Mouse (Mus musculus): ENCODE results near the gene Htr3a. TPM values are rescaled to one million over a fixed set of nuclear protein-coding genes. Genes with fewer than 3 reads are reported as not detected.

The Htr3a gene
- 10 to 100 TPM; 14.5 to 15.9 TPM for total RNA-seq (2021)
- long read RNA-seq, transcript Htr3a-202 (9 exons, 1,987 nt): major isoform, 11 of 20 reads
- long read RNA-seq, partial matches to known transcripts: 1 of 20 reads
- long read RNA-seq, other reads (novel, unspliced or antisense): 7 of 20 reads

GRCm38 (mm10) chr9:48910885-48911537, at the start of gene Htr3a:
TSS of gene Htr3a (minus strand) at chr9:48911099.
- DNase-seq (ENCODE audit: low spot score in 2 of 2): peak; percentile 23 to 57

GRCm38 (mm10) chr9:48947565-48947964, 36.7 kb upstream of the Htr3a start:
- no peak for DNase-seq (ENCODE audit: low spot score in 2 of 2)

- DNase-seq (ENCODE audit: low spot score in 2 of 2): no peak
Observed at GRCm38 (mm10) chr9:48942349-48942748, 31.4 kb upstream of the Htr3a start.

- no peak for DNase-seq (ENCODE audit: low spot score in 2 of 2)
Observed at GRCm38 (mm10) chr9:48929436-48929835, 18.5 kb upstream of the Htr3a start.

GRCm38 (mm10) chr9:48928781-48929180, 17.9 kb upstream of the Htr3a start:
- DNase-seq (ENCODE audit: low spot score in 2 of 2): no peak

- DNase-seq (ENCODE audit: low spot score in 2 of 2): no peak
Observed at GRCm38 (mm10) chr9:48916011-48916788, 5.3 kb upstream of the Htr3a start.

- DNase-seq (ENCODE audit: low spot score in 2 of 2): no peak
Observed at GRCm38 (mm10) chr9:48904421-48904820, 6.5 kb downstream of the Htr3a start.

- DNase-seq (ENCODE audit: low spot score in 2 of 2): no peak
Observed at GRCm38 (mm10) chr9:48903766-48904165, 7.1 kb downstream of the Htr3a start.

GRCm38 (mm10) chr9:48898551-48898950, 12.3 kb downstream of the Htr3a start:
- DNase-seq (ENCODE audit: low spot score in 2 of 2): no peak

GRCm38 (mm10) chr9:48895819-48896536, 14.9 kb downstream of the Htr3a start:
- DNase-seq (ENCODE audit: low spot score in 2 of 2): no peak

GRCm38 (mm10) chr9:48894755-48895154, 16.1 kb downstream of the Htr3a start:
- no peak for DNase-seq (ENCODE audit: low spot score in 2 of 2)

- peak; percentile 65 to 87 for DNase-seq (ENCODE audit: low spot score in 2 of 2)
Observed at GRCm38 (mm10) chr9:48893986-48894385, 16.9 kb downstream of the Htr3a start.

- DNase-seq (ENCODE audit: low spot score in 2 of 2): no peak
Observed at GRCm38 (mm10) chr9:48889093-48889492, 21.8 kb downstream of the Htr3a start.

- DNase-seq (ENCODE audit: low spot score in 2 of 2): peak in 1 of 2 experiments; percentile 54
Observed at GRCm38 (mm10) chr9:48872896-48873295, 38.0 kb downstream of the Htr3a start.

- DNase-seq (ENCODE audit: low spot score in 2 of 2): no peak
Observed at GRCm38 (mm10) chr9:48866523-48867121, 44.3 kb downstream of the Htr3a start.

GRCm38 (mm10) chr9:48865235-48865634, 45.7 kb downstream of the Htr3a start:
- no peak for DNase-seq (ENCODE audit: low spot score in 2 of 2)

GRCm38 (mm10) chr9:48861481-48861880, 49.4 kb downstream of the Htr3a start:
- peak in 1 of 2 experiments; percentile 34 for DNase-seq (ENCODE audit: low spot score in 2 of 2)

- DNase-seq (ENCODE audit: low spot score in 2 of 2): peak; percentile 59 to 76
Observed at GRCm38 (mm10) chr9:48860526-48860845, 50.4 kb downstream of the Htr3a start.

- no peak for DNase-seq (ENCODE audit: low spot score in 2 of 2)
Observed at GRCm38 (mm10) chr9:48859828-48860525, 50.9 kb downstream of the Htr3a start.

- DNase-seq (ENCODE audit: low spot score in 2 of 2): no peak
Observed at GRCm38 (mm10) chr9:48857944-48858343, 53.0 kb downstream of the Htr3a start.

- no peak for DNase-seq (ENCODE audit: low spot score in 2 of 2)
Observed at GRCm38 (mm10) chr9:48856240-48856639, 54.7 kb downstream of the Htr3a start.

All from layer of hippocampus, adult 18-20 months (tissue).